Mouse (Mus musculus) liver, postnatal 0 days (tissue): ENCODE data around the gene Fgf6. TPM values are rescaled to one million over a fixed set of nuclear protein-coding genes. Genes with fewer than 3 reads are reported as not detected.

ENCODE experiments used
- ATAC-seq: fragments of 200-750 bp; cut with Nextera tagmentation; 2 replicates; pipeline ENCODE4 v1.8.0; 2017; ENCODE audit warnings: mild to moderate bottlenecking, moderate library complexity
- DNase-seq: peaks from one replicate; pipeline ENCODE4 v3.0.0-alpha.2; 2016
- H3K27ac ChIP-seq: fragments of 300-500 bp; sonication (generic); 2 replicates; pipeline ENCODE4 v1.5.1; 2014; ENCODE audit warnings: antibody characterized with exemption, moderate library complexity, mild to moderate bottlenecking, low read depth
- H3K27me3 ChIP-seq: fragments of 300-500 bp; sonication (generic); 2 replicates; pipeline ENCODE4 v1.6.1; 2014; ENCODE audit warnings: low read length, control low read depth, mixed read lengths; ENCODE audit not compliant: insufficient read depth
- H3K36me3 ChIP-seq: fragments of 300-500 bp; sonication (generic); replicated peaks from 2 replicates; pipeline ENCODE4 v1.6.1; 2014; ENCODE audit warnings: mild to moderate bottlenecking, control low read depth, low read length, moderate library complexity, mixed read lengths; ENCODE audit not compliant: insufficient read depth
- H3K4me1 ChIP-seq: fragments of 300-500 bp; sonication (generic); 2 replicates; pipeline ENCODE4 v1.6.1; 2014; ENCODE audit warnings: antibody characterized with exemption, mild to moderate bottlenecking, control low read depth; ENCODE audit not compliant: insufficient read depth
- H3K4me2 ChIP-seq: fragments of 300-500 bp; sonication (generic); 2 replicates; pipeline ENCODE4 v1.6.1; 2014; ENCODE audit warnings: low read depth, mild to moderate bottlenecking, low read length, moderate library complexity, mixed read lengths
- H3K4me3 ChIP-seq: fragments of 300-500 bp; sonication (generic); 2 replicates; pipeline ENCODE4 v1.5.1; 2014; ENCODE audit warnings: low read depth, low read length
- H3K9ac ChIP-seq: fragments of 300-500 bp; sonication (generic); replicated peaks from 2 replicates; pipeline ENCODE4 v1.6.1; 2014; ENCODE audit warnings: mild to moderate bottlenecking, moderate library complexity
- H3K9me3 ChIP-seq: fragments of 300-500 bp; sonication (generic); 2 replicates; pipeline ENCODE4 v1.6.1; 2016; ENCODE audit warnings: mild to moderate bottlenecking, control low read depth, low read length, mixed read lengths
- CTCF ChIP-seq: sonication (generic); IDR thresholded peaks from 2 replicates; pipeline ENCODE4 v1.5.1; 2016; ENCODE audit warnings: antibody characterized with exemption, low read depth
- EP300 ChIP-seq: IDR thresholded peaks from 2 replicates; pipeline ENCODE4 v1.6.1; 2016; ENCODE audit warnings: antibody characterized with exemption, low read depth, mild to moderate bottlenecking
- WGBS: fragments of 180-500 bp; shearing (Covaris S2); extraction: QIAGEN DNeasy Blood & Tissue Kit; methylation state at CpG from one replicate; pipeline ENCODE4 v1.1.7; 2014; ENCODE audit not compliant: insufficient replicate concordance; 5-methylcytosine and 5-hydroxymethylcytosine counted together
- polyA plus RNA-seq: library from polyadenylated mRNA; unstranded; fragments of >200 nt; fragmentation: Nextera tagmentation; extraction: Ambion mirVana; gene quantifications from 2 replicates; pipeline ENCODE4 v1.2.1, GENCODE M21; 2015

Fgf6 gene
- polyA plus RNA-seq, 1 experiment from 2014 or later, result not detected

DNA sequence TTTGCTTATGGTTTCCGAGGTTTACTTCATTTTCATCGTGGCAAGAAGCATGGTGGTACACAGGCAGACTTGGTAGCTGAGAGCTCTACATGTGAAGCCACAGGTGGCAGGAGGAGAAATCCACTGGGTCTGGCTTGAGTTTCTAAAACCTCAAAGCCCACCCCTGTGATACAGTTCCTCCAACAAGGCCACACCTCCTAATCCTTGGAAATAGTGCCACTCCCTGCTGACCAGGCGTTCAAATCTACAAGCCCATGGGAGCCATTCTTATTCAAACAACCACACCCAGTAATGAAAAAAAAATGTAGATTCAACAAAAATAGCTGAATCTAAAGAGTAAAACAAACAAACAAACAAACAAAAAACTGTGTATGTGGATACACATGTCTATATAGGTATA is 9.7 kb upstream of the Fgf6 start:
- 83% methylated on average over 3 of the region's 3 CpGs for WGBS
- Histone ChIP-seq H3K9me3 (no peaks in the 10 kb centered on the region), H3K36me3 (no peaks in the 10 kb centered on the region), H3K27me3 (no peaks in the 10 kb centered on the region), H3K4me2 (no peak overlapping the region), H3K27ac (no peak overlapping the region), H3K9ac (no peak overlapping the region), H3K4me1 (no peaks in the 10 kb centered on the region), H3K4me3 (no peak overlapping the region)
- DNase-seq (no peak), ATAC-seq (no peak)
- no peak for TF ChIP-seq EP300
- TF ChIP-seq CTCF, result no peak

DNA sequence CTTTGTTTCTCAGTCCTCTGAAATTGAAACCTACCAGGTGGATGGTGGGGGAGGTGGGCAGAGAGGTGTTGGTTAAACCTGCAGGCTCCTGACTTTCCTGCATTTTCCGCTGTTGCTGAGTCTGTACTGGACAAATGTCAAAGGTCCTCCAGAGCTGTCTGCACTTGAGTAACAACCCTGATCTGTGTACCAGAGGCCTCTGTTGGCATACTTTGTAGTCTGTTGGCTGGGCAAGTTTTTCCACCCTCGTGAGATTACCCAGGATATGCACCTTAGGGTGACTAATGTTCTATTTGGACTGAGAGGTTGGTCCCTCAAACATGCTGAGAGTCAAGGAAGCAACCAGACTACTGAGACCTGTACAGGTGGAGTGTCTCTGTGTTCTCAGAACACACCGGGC is 8.8 kb upstream of the Fgf6 start:
- Histone ChIP-seq H3K9ac (no peak overlapping the region), H3K27me3 (no peaks in the 10 kb centered on the region), H3K4me1 (no peaks in the 10 kb centered on the region), H3K9me3 (no peaks in the 10 kb centered on the region), H3K4me2 (no peak overlapping the region), H3K36me3 (no peaks in the 10 kb centered on the region), H3K4me3 (no peak overlapping the region), H3K27ac (no peak overlapping the region)
- DNase-seq (no peak), ATAC-seq (no peak)
- 81% methylated on average over 3 of the region's 3 CpGs for WGBS
- no peak for TF ChIP-seq CTCF
- TF ChIP-seq EP300, result no peak

DNA sequence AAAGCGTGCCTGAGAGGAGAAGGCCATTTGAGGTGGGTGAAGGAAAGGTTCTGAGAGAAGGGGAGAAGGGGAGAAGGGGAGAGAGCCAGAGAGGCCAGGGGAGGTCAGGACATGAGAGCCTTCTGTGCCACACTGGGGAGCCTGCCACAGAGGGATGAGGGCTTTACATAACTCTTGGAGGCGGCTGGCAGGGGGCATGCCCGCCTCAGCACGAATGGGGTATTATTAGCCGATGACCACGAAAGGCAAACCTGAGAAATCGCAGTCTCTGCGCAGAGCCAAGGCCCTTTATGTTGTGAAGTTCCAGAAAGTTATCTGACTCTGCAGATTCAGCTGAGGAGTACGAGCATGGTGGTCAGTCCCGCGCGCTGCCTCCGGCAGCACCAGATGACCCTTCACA is 5.4 kb upstream of the Fgf6 start:
- H3K27me3 ChIP-seq, result no peaks in the 10 kb centered on the region
- ATAC-seq, result no peak
- H3K4me3 ChIP-seq, result no peak overlapping the region
- no peak for DNase-seq
- no peaks in the 10 kb centered on the region for H3K4me1 ChIP-seq
- H3K9me3 ChIP-seq, result no peaks in the 10 kb centered on the region
- no peak overlapping the region for H3K9ac ChIP-seq
- TF ChIP-seq CTCF (no peak), EP300 (no peak)
- no peak overlapping the region for H3K27ac ChIP-seq
- no peaks in the 10 kb centered on the region for H3K36me3 ChIP-seq
- no peak overlapping the region for H3K4me2 ChIP-seq
- WGBS, result 86% methylated on average over 13 of the region's 13 CpGs

DNA sequence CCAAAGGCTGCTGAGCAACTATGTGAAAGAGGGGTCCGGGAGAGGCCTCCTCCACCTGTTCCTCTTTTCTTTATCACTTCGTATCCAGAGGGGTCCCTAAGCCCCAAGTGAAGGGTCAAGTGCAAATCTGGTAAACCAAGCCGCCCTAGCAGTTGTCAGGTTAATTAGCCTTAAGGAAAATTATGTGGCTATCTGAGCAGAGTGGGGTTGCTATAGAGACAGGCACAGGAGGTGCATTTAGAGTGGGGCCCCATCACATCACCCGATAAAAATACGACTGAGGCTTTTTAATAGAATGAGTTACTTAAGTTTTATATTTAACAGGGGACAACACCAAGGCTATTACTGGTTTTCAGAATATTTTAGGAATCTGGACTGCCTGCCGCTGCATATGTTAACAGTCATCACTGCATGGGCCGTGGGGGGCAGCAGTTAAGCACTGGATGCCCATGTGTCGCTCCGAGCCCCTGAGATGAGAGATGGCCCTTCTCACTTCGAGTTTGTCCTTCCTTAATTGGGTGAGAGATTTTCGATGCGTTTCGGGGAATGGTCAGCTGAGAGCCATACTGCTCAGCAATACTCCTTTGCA is 3.3 kb upstream of the Fgf6 start:
- Histone ChIP-seq H3K9me3 (no peaks in the 10 kb centered on the region), H3K4me1 (no peaks in the 10 kb centered on the region), H3K27ac (no peak overlapping the region), H3K4me3 (no peak overlapping the region), H3K9ac (no peak overlapping the region), H3K4me2 (no peak overlapping the region), H3K27me3 (no peaks in the 10 kb centered on the region), H3K36me3 (no peaks in the 10 kb centered on the region)
- no peak for DNase-seq
- TF ChIP-seq EP300 (no peak), CTCF (no peak)
- ATAC-seq, result no peak
- 69% methylated on average over 13 of the region's 13 CpGs for whole genome bisulfite sequencing

DNA sequence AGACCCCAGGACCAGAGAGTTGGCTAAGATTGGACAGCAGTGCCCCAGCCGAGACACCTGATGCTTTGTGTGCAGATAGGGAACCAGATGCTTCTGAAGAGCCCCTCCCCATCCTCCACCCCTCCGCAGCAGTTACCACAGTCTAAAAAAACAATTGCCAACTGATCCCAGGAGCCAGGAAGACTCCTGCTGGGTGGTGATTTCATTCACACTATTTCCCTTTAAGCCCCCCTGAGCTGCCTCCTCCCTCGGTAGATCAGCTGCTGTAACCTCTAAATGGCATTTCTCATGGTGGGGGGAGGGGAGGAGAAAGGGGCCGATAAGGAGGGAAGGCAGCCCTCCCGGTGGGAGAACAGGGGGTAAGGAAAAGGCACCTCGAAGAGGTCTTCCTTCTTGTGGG is 3.9 kb downstream of the Fgf6 start:
- no peaks in the 10 kb centered on the region for H3K36me3 ChIP-seq
- WGBS, result 8% methylated on average over 6 of the region's 6 CpGs
- H3K9ac ChIP-seq, result no peak overlapping the region
- no peak overlapping the region for H3K27ac ChIP-seq
- DNase-seq (no peak), ATAC-seq (no peak)
- H3K27me3 ChIP-seq, result peaks cover 13% of the 10 kb centered on the region; the same call in 1 of the 2 replicates
- no peaks in the 10 kb centered on the region for H3K9me3 ChIP-seq
- TF ChIP-seq EP300, result no peak
- TF ChIP-seq CTCF, result no peak
- no peaks in the 10 kb centered on the region for H3K4me1 ChIP-seq
- H3K4me3 ChIP-seq, result no peak overlapping the region
- no peak overlapping the region for H3K4me2 ChIP-seq

DNA sequence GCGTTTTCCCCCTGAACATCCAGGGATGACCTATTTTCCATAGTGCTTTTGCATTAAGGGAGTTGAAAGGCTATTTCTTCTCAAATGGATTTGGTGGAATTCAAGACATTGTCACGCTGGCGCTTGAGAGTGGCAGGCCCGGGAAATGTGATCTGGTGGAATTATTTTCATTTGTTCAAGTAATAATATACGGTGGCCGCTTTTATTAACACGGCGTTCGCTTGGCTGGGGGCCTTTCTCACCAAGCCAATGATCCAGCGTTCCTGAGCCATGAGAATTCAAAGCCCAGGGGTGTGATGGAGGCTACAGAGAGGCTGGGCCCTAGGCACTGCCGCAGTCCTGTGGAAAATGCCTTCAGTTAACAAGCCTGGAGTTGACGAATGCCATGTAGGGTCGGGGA is 5.0 kb downstream of the Fgf6 start:
- Histone ChIP-seq H3K27me3 (peaks cover 13% of the 10 kb centered on the region; the same call in 1 of the 2 replicates), H3K9me3 (no peaks in the 10 kb centered on the region), H3K4me1 (no peaks in the 10 kb centered on the region), H3K9ac (no peak overlapping the region), H3K36me3 (no peaks in the 10 kb centered on the region), H3K27ac (no peak overlapping the region), H3K4me2 (no peak overlapping the region), H3K4me3 (no peak overlapping the region)
- no peak for ATAC-seq
- DNase-seq, result no peak
- no peak for TF ChIP-seq CTCF
- no peak for TF ChIP-seq EP300
- 38% methylated on average over 13 of the region's 13 CpGs for WGBS

DNA sequence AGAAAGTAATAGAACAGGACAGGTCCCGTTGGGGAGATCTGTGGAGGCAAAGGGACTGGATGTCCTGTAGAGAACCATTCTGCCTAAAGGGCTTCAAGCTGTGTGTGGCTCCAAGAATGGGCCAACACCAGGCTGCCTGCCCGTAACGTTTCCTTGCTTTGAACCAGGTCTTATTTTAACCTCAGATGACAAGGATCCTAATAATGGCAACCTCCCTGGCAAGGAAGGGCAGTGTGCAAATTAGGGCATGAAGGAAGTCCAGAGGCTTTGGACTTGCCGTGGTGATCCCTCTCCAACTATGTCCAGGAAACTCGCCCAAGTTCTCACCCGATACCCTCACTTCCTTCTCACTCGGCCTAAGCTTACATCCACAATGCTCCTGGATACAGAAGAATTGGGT is 9.4 kb downstream of the Fgf6 start:
- Histone ChIP-seq H3K9ac (no peak overlapping the region), H3K9me3 (no peaks in the 10 kb centered on the region), H3K4me2 (no peak overlapping the region), H3K36me3 (no peaks in the 10 kb centered on the region), H3K4me3 (no peak overlapping the region), H3K4me1 (no peaks in the 10 kb centered on the region), H3K27me3 (peaks cover 6% of the 10 kb centered on the region; the same call in 1 of the 2 replicates), H3K27ac (no peak overlapping the region)
- DNase-seq, result no peak
- ATAC-seq, result no peak
- 66% methylated on average over 7 of the region's 7 CpGs for WGBS
- TF ChIP-seq EP300, result no peak
- TF ChIP-seq CTCF, result no peak
